In the genomic region with DNA sequence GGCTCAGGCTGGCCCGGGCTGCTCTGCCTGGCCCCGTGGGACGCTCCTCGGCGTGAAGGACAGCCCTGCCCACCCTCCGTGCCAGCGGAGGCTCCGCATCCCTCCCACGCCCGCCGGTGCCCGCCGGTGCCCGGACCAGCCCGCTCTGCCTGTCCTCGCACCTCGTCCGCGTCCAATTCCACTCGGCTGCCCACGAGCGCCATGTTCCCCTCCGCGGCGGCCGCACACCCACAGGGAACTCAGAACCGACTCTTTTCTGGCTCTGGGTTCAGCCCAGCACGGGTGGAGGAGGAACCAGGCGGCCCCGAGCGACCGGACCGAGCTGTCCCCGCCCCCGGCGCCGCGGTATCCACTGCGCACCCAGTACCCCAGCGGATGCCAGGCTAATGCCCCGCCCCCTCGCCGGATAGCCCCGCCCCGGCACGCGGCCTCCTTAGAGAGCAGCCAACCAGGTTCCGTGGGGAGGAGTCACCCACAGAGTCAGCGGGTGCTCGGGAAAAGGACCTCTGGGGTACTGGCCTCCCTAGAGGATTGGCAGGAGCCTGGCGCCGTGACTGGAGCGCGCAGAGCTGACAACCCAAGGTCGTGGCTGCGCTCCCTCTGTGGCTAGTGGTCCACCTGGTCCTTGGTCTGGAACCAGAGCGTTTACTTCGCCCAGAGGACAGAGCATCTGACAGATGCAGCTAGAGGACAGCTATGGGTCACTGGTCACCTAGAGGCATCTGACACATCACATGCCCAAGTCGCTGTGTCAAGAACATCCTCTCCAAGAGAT, we compare ENCODE assay signal across 8 mouse cellular contexts. TPM values are rescaled to one million over a fixed set of nuclear protein-coding genes. Genes with fewer than 3 reads are reported as not detected.
DNase-seq lines count a peak whose midpoint lies in the region; ATAC-seq and TF ChIP-seq lines count a peak whose summit lies in the region.

A gene (minus strand): TSS at position 346 of the 775 bp plus-strand sequence.

- H3K4me2 ChIP-seq in embryonic facial prominence, embryonic 12.5 days (replicated peaks): peak within 1 kb of the TSS; percentile 77
- peak within 1 kb of the TSS; percentile 93 for H3K4me2 ChIP-seq in limb, embryonic 12.5 days
- H3K4me2 ChIP-seq in midbrain, embryonic 14.5 days (ENCODE audit: low read length): peak within 1 kb of the TSS; percentile 99

- peak; percentile 99 for DNase-seq in 3134 (ENCODE audit: extremely low read depth, insufficient read length, low spot score)
- DNase-seq in adrenal gland, postnatal 36 days: peak; percentile 100
- peak; percentile 99 for DNase-seq in heart, adult 18-20 months
- peak; percentile 100 for DNase-seq in kidney, adult 2 months
- DNase-seq in midbrain, embryonic 14.5 days: peak; percentile 92
- DNase-seq in spleen, adult 12 weeks (ENCODE audit: low spot score): peak; percentile 96

- TF ChIP-seq CTCF in kidney, adult 2 months (conservative IDR thresholded peaks at IDR 0.05; ENCODE audit: insufficient read depth, insufficient read length, low read depth, low read length): no peak

- no peaks in the 10 kb centered on the region for H3K36me3 ChIP-seq in embryonic facial prominence, embryonic 12.5 days
- H3K36me3 ChIP-seq in kidney, adult 2 months (ENCODE audit: control insufficient read depth, insufficient read depth, low read length): no peaks in the 10 kb centered on the region
- no peaks in the 10 kb centered on the region for H3K36me3 ChIP-seq in limb, embryonic 12.5 days
- H3K36me3 ChIP-seq in midbrain, embryonic 14.5 days (ENCODE audit: control insufficient read depth, insufficient read depth, low read length): no peaks in the 10 kb centered on the region

- ATAC-seq in embryonic facial prominence, embryonic 12.5 days (ENCODE audit: insufficient number of reproducible peaks, insufficient read depth, low FRiP score, low TSS enrichment): peak; percentile 95
- ATAC-seq in limb, embryonic 12.5 days (ENCODE audit: insufficient number of reproducible peaks, insufficient read depth, low FRiP score, low TSS enrichment, low read depth): peak; percentile 94
- ATAC-seq in midbrain, embryonic 14.5 days (ENCODE audit: low FRiP score, low TSS enrichment): peak; percentile 97

- no peaks in the 10 kb centered on the region for H3K9me3 ChIP-seq in embryonic facial prominence, embryonic 12.5 days
- H3K9me3 ChIP-seq in limb, embryonic 12.5 days: no peaks in the 10 kb centered on the region
- H3K9me3 ChIP-seq in midbrain, embryonic 14.5 days (ENCODE audit: control insufficient read depth, low read length): no peaks in the 10 kb centered on the region

- H3K27ac ChIP-seq in embryonic facial prominence, embryonic 12.5 days: 0 out of 2 replicates have a peak within 1 kb of the TSS, but pooled peaks have one; percentile 30
- H3K27ac ChIP-seq in kidney, adult 2 months (ENCODE audit: insufficient read depth, low read depth, low read length): peak within 1 kb of the TSS; percentile 72
- peak within 1 kb of the TSS; percentile 56 for H3K27ac ChIP-seq in limb, embryonic 12.5 days
- no peak within 1 kb of the TSS for H3K27ac ChIP-seq in midbrain, embryonic 14.5 days (replicated peaks; ENCODE audit: low read depth, low read length)

- peak within 1 kb of the TSS; percentile 68 for H3K4me3 ChIP-seq in embryonic facial prominence, embryonic 12.5 days
- peak within 1 kb of the TSS; percentile 69 for H3K4me3 ChIP-seq in kidney, adult 2 months (ENCODE audit: insufficient read depth, low read depth, low read length)
- peak within 1 kb of the TSS; percentile 78 for H3K4me3 ChIP-seq in limb, embryonic 12.5 days (replicated peaks)
- peak within 1 kb of the TSS; percentile 65 for H3K4me3 ChIP-seq in midbrain, embryonic 14.5 days (replicated peaks; ENCODE audit: low read depth, low read length)

- H3K27me3 ChIP-seq in embryonic facial prominence, embryonic 12.5 days: no peaks in the 10 kb centered on the region; the same call in 1 of the 2 replicates
- H3K27me3 ChIP-seq in kidney, adult 2 months (replicated peaks; ENCODE audit: control insufficient read depth, insufficient read depth, low read length): no peaks in the 10 kb centered on the region
- peaks cover 18% of the 10 kb centered on the region; the same call in 1 of the 2 replicates for H3K27me3 ChIP-seq in limb, embryonic 12.5 days
- peaks cover 3% of the 10 kb centered on the region; the same call in 1 of the 2 replicates for H3K27me3 ChIP-seq in midbrain, embryonic 14.5 days (ENCODE audit: control insufficient read depth, insufficient read depth, low read length)

- 0 out of 2 replicates have a peak, but pooled peaks cover 4% of the 10 kb centered on the region for H3K4me1 ChIP-seq in embryonic facial prominence, embryonic 12.5 days
- H3K4me1 ChIP-seq in kidney, adult 2 months (ENCODE audit: control insufficient read depth, insufficient read depth, low read length): no peaks in the 10 kb centered on the region; the same call in none of the 2 replicates
- H3K4me1 ChIP-seq in limb, embryonic 12.5 days (replicated peaks): peaks cover 18% of the 10 kb centered on the region
- H3K4me1 ChIP-seq in midbrain, embryonic 14.5 days (ENCODE audit: control insufficient read depth, insufficient read depth, low read length): peaks cover 4% of the 10 kb centered on the region; the same call in 1 of the 2 replicates

- WGBS in embryonic facial prominence, embryonic 12.5 days: under 1% methylated on average over 59 of the region's 59 CpGs
- WGBS in kidney, adult 2 months: 1% methylated on average over 59 of the region's 59 CpGs
- under 1% methylated on average over 59 of the region's 59 CpGs for WGBS in limb, embryonic 12.5 days
- WGBS in midbrain, embryonic 14.5 days: under 1% methylated on average over 59 of the region's 59 CpGs

- TF ChIP-seq POLR2A in kidney, adult 2 months (IDR thresholded peaks at IDR 0.05; ENCODE audit: low read depth, low read length): no peak

- H3K9ac ChIP-seq in embryonic facial prominence, embryonic 12.5 days: peak within 1 kb of the TSS; percentile 42
- H3K9ac ChIP-seq in limb, embryonic 12.5 days (replicated peaks): peak within 1 kb of the TSS; percentile 63
- H3K9ac ChIP-seq in midbrain, embryonic 14.5 days (replicated peaks; ENCODE audit: low read length): peak within 1 kb of the TSS; percentile 48

RNA-seq across cellular contexts. Expression of the gene that starts here (rescaled TPM):
- total RNA-seq in adrenal gland, postnatal 36 days (2021): 10 to 100 TPM; 20.9 TPM
- 2.5 and 5.3 TPM in 2 replicates for polyA plus RNA-seq in embryonic facial prominence, embryonic 12.5 days (2016; fragmentation: Nextera tagmentation; extraction: Ambion mirVana)
- 10 to 100 TPM; 14.8 to 20.9 TPM for total RNA-seq in heart, adult 18-20 months (2021)
- 2.0 and 2.5 TPM in 2 replicates for polyA plus RNA-seq in kidney, adult 2 months (2012; rRNA removed)
- 2.0 and 2.3 TPM in 2 replicates for polyA plus RNA-seq in limb, embryonic 12.5 days (2016; fragmentation: Nextera tagmentation; extraction: Ambion mirVana)
- polyA plus RNA-seq in midbrain, embryonic 14.5 days (2014; fragmentation: Nextera tagmentation; extraction: Ambion mirVana): 5.9 and 6.1 TPM in 2 replicates
